Mouse (Mus musculus) embryo, embryonic 10.5 days (tissue): ENCODE data around the gene Iqsec1.
A peak's percentile ranks its signal among the peaks of the same experiment; 100 is the strongest.

Experiments
- DNase-seq: peaks from one replicate; pipeline ENCODE4 v3.0.0-alpha.2; 2015; ENCODE audit warnings: low spot score

Iqsec1 gene

GRCm38 (mm10) chr6:90887024-90887775 is 101.3 kb downstream of the Iqsec1 start:
- DNase-seq: no peak

GRCm38 (mm10) chr6:90885626-90886025 is 102.9 kb downstream of the Iqsec1 start:
- no peak for DNase-seq

- DNase-seq: no peak
Observed at GRCm38 (mm10) chr6:90884631-90885030, 103.9 kb downstream of the Iqsec1 start.

- DNase-seq: no peak
Observed at GRCm38 (mm10) chr6:90880975-90881374, 107.5 kb downstream of the Iqsec1 start.

- DNase-seq: peak; percentile 4
Observed at GRCm38 (mm10) chr6:90880404-90880803, 108.1 kb downstream of the Iqsec1 start.

- DNase-seq: no peak
Observed at GRCm38 (mm10) chr6:90871581-90871980, 116.9 kb downstream of the Iqsec1 start.

GRCm38 (mm10) chr6:90868033-90868432 is 120.5 kb downstream of the Iqsec1 start:
- no peak for DNase-seq

- DNase-seq: no peak
Observed at GRCm38 (mm10) chr6:90861370-90861769, 127.1 kb downstream of the Iqsec1 start.

GRCm38 (mm10) chr6:90857844-90858243 is 130.6 kb downstream of the Iqsec1 start:
- no peak for DNase-seq

- DNase-seq: peak; percentile 60
Observed at GRCm38 (mm10) chr6:90852360-90852759, 136.1 kb downstream of the Iqsec1 start.

- DNase-seq: no peak
Observed at GRCm38 (mm10) chr6:90848068-90848467, 140.4 kb downstream of the Iqsec1 start.

- DNase-seq: no peak
Observed at GRCm38 (mm10) chr6:90847523-90847922, 141.0 kb downstream of the Iqsec1 start.

GRCm38 (mm10) chr6:90839972-90840371 is 148.5 kb downstream of the Iqsec1 start:
- no peak for DNase-seq

GRCm38 (mm10) chr6:90836749-90837148 is 151.7 kb downstream of the Iqsec1 start:
- no peak for DNase-seq

GRCm38 (mm10) chr6:90829536-90829935 is 158.9 kb downstream of the Iqsec1 start:
- no peak for DNase-seq

GRCm38 (mm10) chr6:90825063-90825462 is 163.4 kb downstream of the Iqsec1 start:
- no peak for DNase-seq

GRCm38 (mm10) chr6:90823322-90823721 is 165.2 kb downstream of the Iqsec1 start:
- peak; percentile 73 for DNase-seq

- DNase-seq: no peak
Observed at GRCm38 (mm10) chr6:90821916-90822602, 166.4 kb downstream of the Iqsec1 start.

- peak; percentile 25 for DNase-seq
Observed at GRCm38 (mm10) chr6:90819880-90820279, 168.6 kb downstream of the Iqsec1 start.

- DNase-seq: peak; percentile 86
Observed at GRCm38 (mm10) chr6:90818956-90819355, 169.5 kb downstream of the Iqsec1 start.

- DNase-seq: no peak
Observed at GRCm38 (mm10) chr6:90816551-90816950, 171.9 kb downstream of the Iqsec1 start.

GRCm38 (mm10) chr6:90815341-90815740 is 173.1 kb downstream of the Iqsec1 start:
- no peak for DNase-seq

GRCm38 (mm10) chr6:90813526-90813925 is 175.0 kb downstream of the Iqsec1 start:
- DNase-seq: no peak
